ENCODE assay signal across 15 mouse cellular contexts in genomic region chr3:144460183-144460788, GRCm38 (mm10).
A peak's percentile ranks its signal among the peaks of the same experiment; 100 is the strongest.
DNase-seq lines count a peak whose midpoint lies in the region; ATAC-seq and TF ChIP-seq lines count a peak whose summit lies in the region.
"Had no signal": no experiment of that assay in that cellular context is flagged by ENCODE, and none has a peak within 500 bp of the region (broad histone marks: within the 10 kb centered on the region; RNA-seq: fewer than 3 reads in every experiment).

No protein-coding gene starts in this region.

- H3K9ac ChIP-seq in kidney, postnatal 0 days (ENCODE audit: low read depth, low read length), result no peak overlapping the region
- no peak overlapping the region for H3K9ac ChIP-seq in MEL (ENCODE audit: control insufficient read depth, low read depth, low read length, poor library complexity, severe bottlenecking)
- H3K9ac ChIP-seq: embryonic facial prominence, embryonic 12.5 days; lung, embryonic 15.5 days had no signal

- no peaks in the 10 kb centered on the region for H3K9me3 ChIP-seq in kidney, postnatal 0 days (replicated peaks; ENCODE audit: low read length)
- H3K9me3 ChIP-seq in MEL (replicated peaks; ENCODE audit: insufficient read depth, low read length), result no peaks in the 10 kb centered on the region
- H3K9me3 ChIP-seq: embryonic facial prominence, embryonic 12.5 days; heart, embryonic 10.5 days; lung, embryonic 15.5 days had no signal

- WGBS in kidney, postnatal 0 days, result 33% methylated on average over 5 of the region's 5 CpGs

- H3K4me2 ChIP-seq in kidney, postnatal 0 days (ENCODE audit: low read length), result no peak overlapping the region
- H3K4me2 ChIP-seq: embryonic facial prominence, embryonic 12.5 days had no signal

- no peak overlapping the region for H3K27ac ChIP-seq in kidney, postnatal 0 days
- no peak overlapping the region for H3K27ac ChIP-seq in MEL (ENCODE audit: control insufficient read depth, low read depth, low read length)
- H3K27ac ChIP-seq: embryonic facial prominence, embryonic 12.5 days; heart, embryonic 10.5 days; lung, embryonic 15.5 days had no signal

- no peak for ATAC-seq in kidney, postnatal 0 days (replicated peaks; ENCODE audit: low FRiP score, low read depth)
- peak; percentile 64; the same call in 1 of the 2 replicates for ATAC-seq in megakaryocyte-erythroid progenitor cell, adult 5-6 weeks (replicated peaks; ENCODE audit: low FRiP score, low TSS enrichment, poor library complexity, severe bottlenecking)

- H3K27me3 ChIP-seq in kidney, postnatal 0 days (ENCODE audit: insufficient read depth, low read length), result no peaks in the 10 kb centered on the region
- H3K27me3 ChIP-seq in MEL (ENCODE audit: control insufficient read depth in 1 of 2, insufficient read depth in 2 of 2, low read length in 2 of 2), result no peaks in the 10 kb centered on the region
- H3K27me3 ChIP-seq: embryonic facial prominence, embryonic 12.5 days; lung, embryonic 15.5 days had no signal

- TF ChIP-seq RAD21 in MEL (IDR thresholded peaks at IDR 0.05; ENCODE audit: low read depth, low read length), result no peak

- intact Hi-C loops in heart, postnatal 25 days (cut with DNase I), result no loop called here

- no peak for TF ChIP-seq EP300 in MEL (IDR thresholded peaks at IDR 0.05; ENCODE audit: low read depth in 1 of 2, low read length in 2 of 2)

- H3K79me2 ChIP-seq in MEL (ENCODE audit: control insufficient read depth, insufficient read depth, low read length, poor library complexity), result no peaks in the 10 kb centered on the region

- DNase-seq in heart, adult 11 months, result peak; percentile 42
- no peak for DNase-seq in heart, postnatal 25 days (ENCODE audit: low spot score)
- DNase-seq in kidney, postnatal 0 days (ENCODE audit: low spot score), result peak; percentile 51
- no peak for DNase-seq in kidney, adult 18-20 months
- DNase-seq in MEL (ENCODE audit: low read depth, low spot score), result peak; percentile 47
- DNase-seq in layer of hippocampus, postnatal 14 days (ENCODE audit: low spot score in 2 of 2), result no peak
- DNase-seq: adrenal gland, postnatal 14 days; cerebellum, adult 2 months; gastrocnemius, postnatal 25 days; heart, postnatal 4 days; thymus, postnatal 4 days had no signal

- TF ChIP-seq CTCF in kidney, postnatal 0 days (IDR thresholded peaks at IDR 0.05; ENCODE audit: low read depth), result no peak
- TF ChIP-seq CTCF in MEL (IDR thresholded peaks at IDR 0.05 in 2 of 3, conservative IDR thresholded peaks at IDR 0.05 in 1 of 3; ENCODE audit: control insufficient read depth in 1 of 3, insufficient read depth in 1 of 3, low read depth in 2 of 3, low read length in 3 of 3, poor library complexity in 1 of 3, severe bottlenecking in 1 of 3), result no peak

- H3K4me1 ChIP-seq in kidney, postnatal 0 days (replicated peaks; ENCODE audit: insufficient read depth, low read length), result peaks cover 6% of the 10 kb centered on the region; the same call in 1 of the 2 replicates
- H3K4me1 ChIP-seq in MEL (ENCODE audit: control insufficient read depth in 1 of 2, insufficient read depth in 2 of 2, low read length in 2 of 2), result no peaks in the 10 kb centered on the region
- H3K4me1 ChIP-seq: embryonic facial prominence, embryonic 12.5 days had no signal

- 0 out of 2 replicates have a peak, but pooled peaks cover 11% of the 10 kb centered on the region for H3K36me3 ChIP-seq in kidney, postnatal 0 days (ENCODE audit: insufficient read depth, low read length)
- peaks cover 0 to 4% of the 10 kb centered on the region in 2 experiments; a peak in 3 of 4 replicates for H3K36me3 ChIP-seq in MEL (ENCODE audit: control insufficient read depth in 1 of 2, insufficient read depth in 2 of 2, low read length in 2 of 2)
- H3K36me3 ChIP-seq: lung, embryonic 15.5 days had no signal

- no peak for TF ChIP-seq POLR2A in MEL (IDR thresholded peaks at IDR 0.05; ENCODE audit: control insufficient read depth in 1 of 2, insufficient read depth in 1 of 2, low read depth in 1 of 2, low read length in 2 of 2, poor library complexity in 1 of 2)

- no peak overlapping the region for H3K4me3 ChIP-seq in kidney, postnatal 0 days (replicated peaks; ENCODE audit: low read depth, low read length)
- H3K4me3 ChIP-seq in MEL (ENCODE audit: control insufficient read depth in 1 of 2, insufficient read depth in 1 of 2, low read depth in 2 of 2, low read length in 2 of 2), result no peak overlapping the region
- H3K4me3 ChIP-seq: embryonic facial prominence, embryonic 12.5 days; heart, embryonic 10.5 days; lung, embryonic 15.5 days had no signal

TF ChIP-seq in MEL, 35 proteins besides CTCF, POLR2A, EP300 and RAD21:
- peak; percentile 79 for TF ChIP-seq BHLHE40 (IDR thresholded peaks at IDR 0.05; ENCODE audit: borderline replicate concordance, low read depth, low read length)
- TF ChIP-seq MXI1 (IDR thresholded peaks at IDR 0.05; ENCODE audit: low read depth, low read length), result no peak
- peak; percentile 76 for TF ChIP-seq RCOR1 (IDR thresholded peaks at IDR 0.05; ENCODE audit: low read depth, low read length)
- TF ChIP-seq GATA1 (IDR thresholded peaks at IDR 0.05; ENCODE audit: low read depth, low read length), result peak; percentile 49; the same call in 1 of the 2 replicates
TF ChIP-seq in MEL: peak in this region for 3.

Comparison
In these comparisons a context has a peak if more than half of its experiments do, and no peak if none do; other contexts are left out.
1. DNase-seq: peak in heart, adult 11 months (single experiment), kidney, postnatal 0 days (single experiment) and MEL (single experiment); none in heart, postnatal 25 days (single experiment), kidney, adult 18-20 months (single experiment) and layer of hippocampus, postnatal 14 days (0 of 2).